Mouse (Mus musculus): ENCODE measurements at regions not wholly inside any gene's neighbourhood (a gene's known extent, or its start where the extent isn't known, plus 50 kb on each side); places are given as distances from the start of the nearest gene placed in this dataset.
"Not testable (repeated sequence)": the region's sequence is repeated elsewhere in the genome, so short reads cannot be mapped to it uniquely, and the experiment has no call there.

DNA sequence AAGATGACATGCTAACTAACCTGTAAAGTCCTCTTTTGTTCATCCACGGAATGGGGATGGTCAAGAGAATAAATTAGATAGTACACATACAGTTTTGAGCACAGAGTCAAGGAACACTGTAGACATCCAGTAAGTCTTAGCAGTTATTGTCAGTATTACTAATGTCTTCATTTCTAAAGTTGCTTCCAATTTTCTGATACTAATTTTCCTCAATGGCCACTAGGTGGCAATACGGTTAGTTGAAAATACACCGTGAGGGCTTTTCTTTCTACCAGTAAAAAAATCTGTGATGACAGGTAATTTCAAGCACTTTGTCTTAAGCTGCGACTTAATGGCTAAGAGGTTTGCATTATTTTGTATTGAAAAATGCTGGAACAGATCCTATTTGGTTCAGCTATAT is 203.1 kb downstream of the Kif20b start:
- DNase-seq (ENCODE audit: low spot score) (no peak), ATAC-seq (ENCODE audit: low FRiP score, low TSS enrichment) (no peak)
- 12% methylated on average over 4 of the region's 4 CpGs for WGBS
- TF ChIP-seq EP300 (optimal IDR thresholded peaks at IDR 0.05), result no peak
- peak; percentile 73 for TF ChIP-seq CTCF (IDR thresholded peaks at IDR 0.05; ENCODE audit: low read depth)
- Histone ChIP-seq H3K9me3 (ENCODE audit: control insufficient read depth, low read length) (no peaks in the 10 kb centered on the region), H3K27me3 (ENCODE audit: control insufficient read depth, insufficient read depth, low read length) (no peaks in the 10 kb centered on the region), H3K4me1 (replicated peaks; ENCODE audit: control insufficient read depth, insufficient read depth) (no peaks in the 10 kb centered on the region), H3K4me2 (replicated peaks; ENCODE audit: low read depth) (no peak overlapping the region), H3K9ac (ENCODE audit: low read length) (no peak overlapping the region), H3K4me3 (ENCODE audit: low read depth, low read length) (no peak overlapping the region), H3K36me3 (ENCODE audit: control insufficient read depth, insufficient read depth, low read length) (no peaks in the 10 kb centered on the region), H3K27ac (replicated peaks) (no peak overlapping the region)

DNA sequence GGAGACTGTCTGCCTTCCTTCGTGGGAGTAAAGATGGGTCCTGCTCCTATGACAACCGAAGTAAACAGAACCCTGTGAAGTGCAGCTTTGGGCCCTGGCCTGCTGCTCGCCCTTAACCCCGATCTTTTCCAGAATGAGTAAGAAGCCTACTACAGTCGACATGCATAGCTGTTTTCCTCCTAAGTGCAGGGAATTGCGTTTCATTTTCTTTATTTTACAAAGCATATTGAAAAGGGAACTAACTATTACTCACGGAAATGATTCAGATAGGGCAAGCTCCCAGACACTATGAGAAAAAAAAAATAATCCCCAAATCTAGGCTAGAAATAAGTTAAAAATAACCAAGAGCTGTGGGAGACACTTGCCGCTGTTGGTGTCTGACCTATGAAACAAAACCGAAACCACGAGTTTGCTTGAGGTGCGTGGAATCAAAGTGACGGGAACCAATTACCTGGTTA is 204.5 kb downstream of the Kif20b start:
- H3K4me2 ChIP-seq (replicated peaks; ENCODE audit: low read depth), result no peak overlapping the region
- H3K9me3 ChIP-seq (ENCODE audit: control insufficient read depth, low read length), result no peaks in the 10 kb centered on the region
- ATAC-seq (ENCODE audit: low FRiP score, low TSS enrichment), result no peak
- H3K9ac ChIP-seq (ENCODE audit: low read length), result no peak overlapping the region
- WGBS, result 72% methylated on average over 12 of the region's 12 CpGs
- H3K36me3 ChIP-seq (ENCODE audit: control insufficient read depth, insufficient read depth, low read length), result no peaks in the 10 kb centered on the region
- no peak for TF ChIP-seq CTCF (IDR thresholded peaks at IDR 0.05; ENCODE audit: low read depth)
- H3K4me1 ChIP-seq (replicated peaks; ENCODE audit: control insufficient read depth, insufficient read depth), result no peaks in the 10 kb centered on the region
- DNase-seq (ENCODE audit: low spot score), result no peak
- no peak overlapping the region for H3K4me3 ChIP-seq (ENCODE audit: low read depth, low read length)
- H3K27me3 ChIP-seq (ENCODE audit: control insufficient read depth, insufficient read depth, low read length), result no peaks in the 10 kb centered on the region
- no peak overlapping the region for H3K27ac ChIP-seq (replicated peaks)

DNA sequence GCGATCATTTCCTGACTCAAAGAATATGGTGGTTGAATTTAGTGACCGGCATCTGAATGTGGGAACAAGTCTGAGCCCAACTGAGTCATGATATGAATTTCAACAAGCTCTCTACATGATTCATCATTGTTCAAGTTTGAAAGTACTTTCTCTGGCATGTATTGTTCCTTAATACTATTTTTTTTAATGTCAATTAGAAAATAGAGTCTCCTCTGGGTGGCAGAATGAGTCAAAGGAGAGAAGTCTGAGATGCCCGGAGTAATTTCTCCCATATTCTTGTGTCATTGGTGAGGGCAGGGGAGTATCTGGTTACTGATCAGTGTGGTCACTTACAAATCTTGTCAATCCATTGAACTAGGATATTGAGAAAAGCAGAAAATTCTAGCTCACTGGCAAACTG is 205.9 kb downstream of the Kif20b start:
- H3K9me3 ChIP-seq (ENCODE audit: control insufficient read depth, low read length), result no peaks in the 10 kb centered on the region
- H3K27me3 ChIP-seq (ENCODE audit: control insufficient read depth, insufficient read depth, low read length), result no peaks in the 10 kb centered on the region
- H3K27ac ChIP-seq (replicated peaks), result no peak overlapping the region
- 82% methylated on average over 3 of the region's 3 CpGs for WGBS
- H3K36me3 ChIP-seq (ENCODE audit: control insufficient read depth, insufficient read depth, low read length), result no peaks in the 10 kb centered on the region
- DNase-seq (ENCODE audit: low spot score) (no peak), ATAC-seq (ENCODE audit: low FRiP score, low TSS enrichment) (no peak)
- no peak for TF ChIP-seq EP300 (optimal IDR thresholded peaks at IDR 0.05)
- no peak for TF ChIP-seq CTCF (IDR thresholded peaks at IDR 0.05; ENCODE audit: low read depth)
- H3K4me3 ChIP-seq (ENCODE audit: low read depth, low read length), result no peak overlapping the region
- H3K4me2 ChIP-seq (replicated peaks; ENCODE audit: low read depth), result no peak overlapping the region
- no peaks in the 10 kb centered on the region for H3K4me1 ChIP-seq (replicated peaks; ENCODE audit: control insufficient read depth, insufficient read depth)
- no peak overlapping the region for H3K9ac ChIP-seq (ENCODE audit: low read length)

DNA sequence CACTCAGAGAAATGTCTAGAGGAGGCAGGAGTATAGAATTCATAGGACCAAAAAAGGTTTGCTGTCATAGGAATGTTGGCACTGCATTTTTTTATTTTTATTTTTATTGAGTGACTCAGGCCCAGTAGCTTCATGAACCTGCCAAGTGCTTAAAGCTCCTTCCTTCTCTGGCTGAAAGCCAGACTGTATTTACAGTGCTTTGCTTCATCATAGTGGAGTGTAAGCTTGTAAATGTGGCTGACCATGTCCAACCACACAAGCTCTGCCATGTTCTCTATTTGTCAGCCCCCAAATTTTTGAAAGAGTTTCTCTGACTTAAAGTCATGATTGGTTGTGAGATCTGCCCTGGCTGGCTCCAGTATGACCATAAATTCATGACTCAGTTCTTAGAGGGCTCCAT is 221.0 kb downstream of the Kif20b start:
- H3K27ac ChIP-seq (replicated peaks), result no peak overlapping the region
- no peaks in the 10 kb centered on the region for H3K27me3 ChIP-seq (ENCODE audit: control insufficient read depth, insufficient read depth, low read length)
- H3K9me3 ChIP-seq (ENCODE audit: control insufficient read depth, low read length), result no peaks in the 10 kb centered on the region
- ATAC-seq (ENCODE audit: low FRiP score, low TSS enrichment) (no peak), DNase-seq (ENCODE audit: low spot score) (no peak)
- H3K4me3 ChIP-seq (ENCODE audit: low read depth, low read length), result no peak overlapping the region
- TF ChIP-seq EP300 (optimal IDR thresholded peaks at IDR 0.05) (no peak), CTCF (IDR thresholded peaks at IDR 0.05; ENCODE audit: low read depth) (no peak)
- no peaks in the 10 kb centered on the region for H3K4me1 ChIP-seq (replicated peaks; ENCODE audit: control insufficient read depth, insufficient read depth)
- H3K9ac ChIP-seq (ENCODE audit: low read length), result no peak overlapping the region
- H3K4me2 ChIP-seq (replicated peaks; ENCODE audit: low read depth), result no peak overlapping the region
- no peaks in the 10 kb centered on the region for H3K36me3 ChIP-seq (ENCODE audit: control insufficient read depth, insufficient read depth, low read length)

DNA sequence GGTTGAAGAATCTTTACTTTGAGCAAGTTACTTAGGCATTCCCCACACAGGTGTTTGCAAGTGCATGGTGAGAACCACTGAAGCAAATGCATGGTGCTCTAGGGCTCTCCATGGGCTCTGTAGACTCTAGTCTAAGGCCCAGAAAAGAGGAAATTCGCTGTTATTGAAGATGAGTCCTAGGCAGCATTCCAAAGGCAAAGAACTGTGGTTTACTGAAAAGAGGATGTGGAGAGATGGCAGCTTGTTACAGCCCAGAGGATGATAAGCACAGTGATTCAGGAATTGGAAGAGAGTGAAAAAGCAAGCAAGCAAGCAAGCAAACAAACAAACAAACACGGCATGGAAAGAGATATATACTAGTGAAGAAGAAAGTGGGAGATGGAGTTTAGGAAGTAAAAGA is 221.6 kb downstream of the Kif20b start:
- H3K4me2 ChIP-seq (replicated peaks; ENCODE audit: low read depth), result no peak overlapping the region
- no peaks in the 10 kb centered on the region for H3K9me3 ChIP-seq (ENCODE audit: control insufficient read depth, low read length)
- H3K4me3 ChIP-seq (ENCODE audit: low read depth, low read length), result no peak overlapping the region
- 78% methylated on average over 2 of the region's 2 CpGs for WGBS
- no peaks in the 10 kb centered on the region for H3K4me1 ChIP-seq (replicated peaks; ENCODE audit: control insufficient read depth, insufficient read depth)
- H3K27ac ChIP-seq (replicated peaks), result no peak overlapping the region
- TF ChIP-seq EP300 (optimal IDR thresholded peaks at IDR 0.05), result no peak
- TF ChIP-seq CTCF (IDR thresholded peaks at IDR 0.05; ENCODE audit: low read depth), result no peak
- H3K9ac ChIP-seq (ENCODE audit: low read length), result no peak overlapping the region
- ATAC-seq (ENCODE audit: low FRiP score, low TSS enrichment) (no peak), DNase-seq (ENCODE audit: low spot score) (no peak)
- H3K27me3 ChIP-seq (ENCODE audit: control insufficient read depth, insufficient read depth, low read length), result no peaks in the 10 kb centered on the region
- no peaks in the 10 kb centered on the region for H3K36me3 ChIP-seq (ENCODE audit: control insufficient read depth, insufficient read depth, low read length)

DNA sequence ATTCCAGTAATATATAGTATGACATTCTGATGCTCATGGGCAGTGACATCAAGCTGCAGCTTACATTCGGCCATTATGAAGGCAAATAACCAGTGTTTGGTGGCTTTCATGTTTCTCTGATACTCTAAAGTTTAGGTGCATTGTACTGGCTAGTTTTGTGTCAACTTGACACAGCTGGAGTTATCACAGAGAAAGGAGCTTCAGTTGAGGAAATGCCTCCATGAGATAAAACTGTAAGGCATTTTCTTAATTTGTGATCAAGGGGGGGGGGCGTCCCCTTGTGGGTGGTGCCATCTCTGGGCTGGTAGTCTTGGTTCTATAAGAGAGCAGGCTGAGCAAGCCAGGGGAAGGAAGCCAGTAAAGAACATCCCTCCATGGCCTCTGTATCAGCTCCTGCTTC is 227.3 kb downstream of the Kif20b start:
- not testable (repeated sequence) for ATAC-seq (ENCODE audit: low FRiP score, low TSS enrichment); H3K4me2 ChIP-seq (replicated peaks; ENCODE audit: low read depth); H3K36me3 ChIP-seq (ENCODE audit: control insufficient read depth, insufficient read depth, low read length); H3K27me3 ChIP-seq (ENCODE audit: control insufficient read depth, insufficient read depth, low read length); H3K9ac ChIP-seq (ENCODE audit: low read length); H3K4me3 ChIP-seq (ENCODE audit: low read depth, low read length); DNase-seq (ENCODE audit: low spot score); H3K9me3 ChIP-seq (ENCODE audit: control insufficient read depth, low read length); H3K4me1 ChIP-seq (replicated peaks; ENCODE audit: control insufficient read depth, insufficient read depth); H3K27ac ChIP-seq (replicated peaks)
- 65% methylated on average over 2 of the region's 2 CpGs for WGBS

Data from stomach, postnatal 0 days (tissue).